Mouse (Mus musculus): Measurements from ENCODE around the gene Tmem62. TPM values are rescaled to one million over a fixed set of nuclear protein-coding genes. Genes with fewer than 3 reads are reported as not detected.

The Tmem62 gene
- polyA plus RNA-seq, 1 experiment from 2014 or later: 9.9 TPM

DNA sequence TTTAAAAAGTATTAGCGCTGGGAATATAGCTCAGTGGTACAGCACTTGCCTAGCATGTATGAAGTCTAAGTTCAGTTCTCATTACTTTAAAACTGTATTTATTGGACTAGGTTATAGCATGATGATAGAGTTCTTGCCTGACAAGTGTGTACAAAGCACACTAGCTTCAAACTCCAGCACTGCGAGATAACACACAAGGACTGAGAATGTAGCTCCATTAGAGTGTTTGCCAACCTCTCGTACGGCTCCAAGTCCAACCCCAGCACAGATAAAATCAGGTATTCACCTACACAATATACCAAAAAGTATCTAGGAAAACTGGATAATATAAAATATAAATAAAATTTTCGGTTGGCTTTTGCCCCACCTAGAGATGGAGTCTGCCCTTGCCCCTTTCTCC, 17.0 kb upstream of the Tmem62 start:
- no peak for TF ChIP-seq CTCF (IDR thresholded peaks at IDR 0.05; ENCODE audit: low read depth)
- TF ChIP-seq EP300 (optimal IDR thresholded peaks at IDR 0.05): no peak
- 68% methylated on average over 5 of the region's 5 CpGs for WGBS
- H3K4me3 ChIP-seq (ENCODE audit: low read depth, low read length): no peak overlapping the region
- H3K27me3 ChIP-seq (ENCODE audit: control insufficient read depth, insufficient read depth, low read length): no peaks in the 10 kb centered on the region
- no peaks in the 10 kb centered on the region for H3K9me3 ChIP-seq (ENCODE audit: control insufficient read depth, low read length)
- peak; percentile 17 for DNase-seq (ENCODE audit: low spot score)
- no peak overlapping the region for H3K27ac ChIP-seq (replicated peaks)
- ATAC-seq (ENCODE audit: low FRiP score, low TSS enrichment): peak; percentile 81
- H3K4me1 ChIP-seq (replicated peaks; ENCODE audit: control insufficient read depth, insufficient read depth): no peaks in the 10 kb centered on the region
- H3K4me2 ChIP-seq (replicated peaks; ENCODE audit: low read depth): no peak overlapping the region
- no peaks in the 10 kb centered on the region; the same call in 1 of the 2 replicates for H3K36me3 ChIP-seq (ENCODE audit: control insufficient read depth, insufficient read depth, low read length)
- H3K9ac ChIP-seq (ENCODE audit: low read length): no peak overlapping the region

DNA sequence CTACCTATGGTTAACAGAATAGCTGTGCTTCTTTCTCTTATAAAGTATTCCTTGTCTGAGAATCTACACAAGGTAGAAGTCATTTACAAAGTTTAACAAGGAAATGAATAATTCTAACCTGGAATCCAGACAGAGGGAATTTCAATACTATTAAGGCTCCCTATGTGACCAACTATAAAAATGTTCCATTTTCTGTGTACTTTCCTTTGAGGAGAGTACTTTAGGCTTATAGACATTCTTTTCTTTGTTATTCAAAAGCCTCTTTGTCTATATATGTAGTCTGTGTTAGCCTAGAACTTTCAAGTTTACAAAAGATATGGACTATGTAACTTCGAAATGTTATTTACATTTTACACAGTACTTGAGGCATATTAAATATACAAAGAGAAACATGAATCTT, 16.6 kb upstream of the Tmem62 start:
- Histone ChIP-seq H3K9ac (ENCODE audit: low read length) (no peak overlapping the region), H3K4me2 (replicated peaks; ENCODE audit: low read depth) (no peak overlapping the region), H3K27me3 (ENCODE audit: control insufficient read depth, insufficient read depth, low read length) (no peaks in the 10 kb centered on the region), H3K36me3 (ENCODE audit: control insufficient read depth, insufficient read depth, low read length) (no peaks in the 10 kb centered on the region; the same call in 1 of the 2 replicates), H3K4me3 (ENCODE audit: low read depth, low read length) (no peak overlapping the region), H3K9me3 (ENCODE audit: control insufficient read depth, low read length) (no peaks in the 10 kb centered on the region), H3K27ac (replicated peaks) (no peak overlapping the region), H3K4me1 (replicated peaks; ENCODE audit: control insufficient read depth, insufficient read depth) (no peaks in the 10 kb centered on the region)
- WGBS: 39% methylated on average over 1 of the region's 1 CpGs
- TF ChIP-seq CTCF (IDR thresholded peaks at IDR 0.05; ENCODE audit: low read depth) (no peak), EP300 (optimal IDR thresholded peaks at IDR 0.05) (no peak)
- no peak for DNase-seq (ENCODE audit: low spot score)
- ATAC-seq (ENCODE audit: low FRiP score, low TSS enrichment): no peak

DNA sequence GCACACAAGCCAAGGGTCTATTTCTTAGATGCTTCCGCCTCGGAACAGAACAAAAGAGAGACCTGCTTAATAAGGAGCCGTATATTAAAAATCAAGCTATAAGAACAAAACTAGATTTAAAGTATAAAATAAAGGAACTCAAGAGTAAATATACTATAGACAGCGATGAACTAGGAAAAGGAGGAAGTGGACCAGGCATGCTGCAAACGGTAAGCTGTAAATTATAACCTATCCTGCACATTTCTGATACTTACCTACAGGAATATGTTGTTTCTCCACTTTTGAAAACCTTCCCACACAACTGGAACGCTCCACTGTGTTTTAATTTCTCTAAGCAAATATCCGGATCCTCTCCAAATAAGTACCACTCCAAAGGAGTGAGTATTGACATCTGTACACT, 13.7 kb upstream of the Tmem62 start:
- DNase-seq (ENCODE audit: low spot score): no peak
- Histone ChIP-seq H3K27me3 (ENCODE audit: control insufficient read depth, insufficient read depth, low read length) (no peaks in the 10 kb centered on the region), H3K4me2 (replicated peaks; ENCODE audit: low read depth) (no peak overlapping the region), H3K4me3 (ENCODE audit: low read depth, low read length) (no peak overlapping the region), H3K36me3 (ENCODE audit: control insufficient read depth, insufficient read depth, low read length) (no peaks in the 10 kb centered on the region; the same call in 1 of the 2 replicates), H3K9ac (ENCODE audit: low read length) (no peak overlapping the region), H3K9me3 (ENCODE audit: control insufficient read depth, low read length) (no peaks in the 10 kb centered on the region), H3K4me1 (replicated peaks; ENCODE audit: control insufficient read depth, insufficient read depth) (no peaks in the 10 kb centered on the region), H3K27ac (replicated peaks) (no peak overlapping the region)
- WGBS: 86% methylated on average over 7 of the region's 7 CpGs
- ATAC-seq (ENCODE audit: low FRiP score, low TSS enrichment): no peak
- no peak for TF ChIP-seq CTCF (IDR thresholded peaks at IDR 0.05; ENCODE audit: low read depth)
- TF ChIP-seq EP300 (optimal IDR thresholded peaks at IDR 0.05): no peak

DNA sequence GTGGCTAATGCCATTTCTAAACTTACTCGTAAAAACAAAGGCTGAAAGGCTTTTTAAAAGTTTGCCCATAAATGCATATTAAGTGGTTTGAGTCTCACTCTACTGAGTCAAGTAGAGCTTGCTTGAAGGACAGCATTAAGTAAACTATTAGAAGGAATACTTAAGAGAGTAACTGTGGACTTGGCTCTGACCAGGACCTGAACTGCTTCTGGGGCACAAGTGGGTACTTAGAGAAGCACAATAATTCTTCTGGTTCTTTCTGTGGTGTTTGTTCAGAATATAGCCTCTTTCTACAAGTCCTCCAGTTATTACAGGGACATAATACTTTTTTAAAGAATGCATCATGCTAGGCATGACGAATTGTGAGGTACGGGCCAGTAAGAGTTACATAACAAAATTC, 11.3 kb upstream of the Tmem62 start:
- Histone ChIP-seq H3K4me1 (replicated peaks; ENCODE audit: control insufficient read depth, insufficient read depth) (no peaks in the 10 kb centered on the region), H3K36me3 (ENCODE audit: control insufficient read depth, insufficient read depth, low read length) (no peaks in the 10 kb centered on the region), H3K9ac (ENCODE audit: low read length) (no peak overlapping the region), H3K4me3 (ENCODE audit: low read depth, low read length) (no peak overlapping the region), H3K27me3 (ENCODE audit: control insufficient read depth, insufficient read depth, low read length) (no peaks in the 10 kb centered on the region), H3K9me3 (ENCODE audit: control insufficient read depth, low read length) (no peaks in the 10 kb centered on the region), H3K27ac (replicated peaks) (no peak overlapping the region), H3K4me2 (replicated peaks; ENCODE audit: low read depth) (no peak overlapping the region)
- WGBS: 84% methylated on average over 3 of the region's 3 CpGs
- no peak for TF ChIP-seq CTCF (IDR thresholded peaks at IDR 0.05; ENCODE audit: low read depth)
- no peak for TF ChIP-seq EP300 (optimal IDR thresholded peaks at IDR 0.05)
- ATAC-seq (ENCODE audit: low FRiP score, low TSS enrichment) (no peak), DNase-seq (ENCODE audit: low spot score) (no peak)

DNA sequence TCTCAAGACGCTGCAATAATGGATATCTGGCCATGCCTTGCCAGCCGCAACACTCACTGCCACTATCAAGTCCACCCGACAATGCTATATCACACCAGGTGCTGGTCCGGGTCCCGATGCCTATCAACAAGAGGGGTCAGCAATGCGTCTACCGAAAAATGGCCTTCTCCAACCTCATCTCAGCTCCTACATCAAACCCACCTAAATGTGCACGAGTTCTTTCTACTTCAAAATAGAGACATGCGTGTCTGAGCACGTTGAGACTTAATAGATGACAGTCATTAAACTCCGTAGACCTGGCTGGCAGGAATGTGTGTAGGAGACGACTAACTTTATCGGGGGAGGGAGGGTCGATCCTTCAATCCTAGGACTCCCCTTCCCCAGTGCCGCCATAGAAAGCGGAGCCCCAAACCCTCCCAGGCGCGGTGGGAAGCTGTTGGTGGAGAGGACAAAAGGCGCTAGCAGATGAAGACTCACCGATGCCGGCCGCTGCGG, 6.7 kb upstream of the Tmem62 start:
- H3K4me3 ChIP-seq (ENCODE audit: low read depth, low read length): peak overlapping the region; percentile 68
- TF ChIP-seq EP300 (optimal IDR thresholded peaks at IDR 0.05): no peak
- no peak for TF ChIP-seq CTCF (IDR thresholded peaks at IDR 0.05; ENCODE audit: low read depth)
- peak overlapping the region; percentile 69 for H3K9ac ChIP-seq (ENCODE audit: low read length)
- peak overlapping the region; percentile 80 for H3K27ac ChIP-seq (replicated peaks)
- ATAC-seq (ENCODE audit: low FRiP score, low TSS enrichment): peak; percentile 43
- H3K27me3 ChIP-seq (ENCODE audit: control insufficient read depth, insufficient read depth, low read length): no peaks in the 10 kb centered on the region
- WGBS: under 1% methylated on average over 23 of the region's 23 CpGs
- H3K9me3 ChIP-seq (ENCODE audit: control insufficient read depth, low read length): no peaks in the 10 kb centered on the region
- no peaks in the 10 kb centered on the region for H3K4me1 ChIP-seq (replicated peaks; ENCODE audit: control insufficient read depth, insufficient read depth)
- peak overlapping the region; percentile 64 for H3K4me2 ChIP-seq (replicated peaks; ENCODE audit: low read depth)
- peak; percentile 20 for DNase-seq (ENCODE audit: low spot score)
- H3K36me3 ChIP-seq (ENCODE audit: control insufficient read depth, insufficient read depth, low read length): no peaks in the 10 kb centered on the region

DNA sequence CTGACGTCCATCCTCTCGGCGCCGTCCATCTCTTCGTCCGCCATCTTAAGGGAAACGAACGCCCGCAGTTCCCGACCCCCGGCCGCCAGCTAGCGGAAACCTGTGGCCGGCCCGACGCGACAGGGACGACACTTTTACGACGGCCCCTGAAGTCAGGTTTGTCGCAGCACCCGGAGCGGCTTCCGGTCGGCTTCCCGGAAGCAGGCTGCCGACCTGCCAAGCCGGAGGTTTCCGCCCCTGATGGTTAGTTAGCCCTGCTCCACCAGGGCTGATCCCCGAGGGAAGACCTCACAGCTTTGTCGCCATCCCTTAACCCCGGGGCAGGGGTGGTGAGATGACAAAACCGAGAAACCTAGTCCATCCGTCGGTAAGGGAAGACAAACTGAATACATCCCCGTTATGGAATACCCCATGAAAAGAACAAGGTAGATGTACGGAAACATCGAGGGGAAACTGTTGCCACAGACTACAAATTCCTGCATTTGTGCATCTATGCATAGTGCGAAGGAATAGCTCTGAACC, 6.2 kb upstream of the Tmem62 start, which contains the start of gene Ubr1:
TSS of gene Ubr1 (minus strand) at position 157 of the 522 bp plus-strand sequence.
- peak; percentile 88 for DNase-seq (ENCODE audit: low spot score)
- peak within 1 kb of the TSS; percentile 64 for H3K4me2 ChIP-seq (replicated peaks; ENCODE audit: low read depth)
- no peaks in the 10 kb centered on the region for H3K36me3 ChIP-seq (ENCODE audit: control insufficient read depth, insufficient read depth, low read length)
- H3K9me3 ChIP-seq (ENCODE audit: control insufficient read depth, low read length): no peaks in the 10 kb centered on the region
- peak; percentile 83 for ATAC-seq (ENCODE audit: low FRiP score, low TSS enrichment)
- H3K4me1 ChIP-seq (replicated peaks; ENCODE audit: control insufficient read depth, insufficient read depth): no peaks in the 10 kb centered on the region
- peak within 1 kb of the TSS; percentile 68 for H3K4me3 ChIP-seq (ENCODE audit: low read depth, low read length)
- no peaks in the 10 kb centered on the region for H3K27me3 ChIP-seq (ENCODE audit: control insufficient read depth, insufficient read depth, low read length)
- under 1% methylated on average over 39 of the region's 39 CpGs for WGBS
- TF ChIP-seq EP300 (optimal IDR thresholded peaks at IDR 0.05): no peak
- peak; percentile 17; the same call in 1 of the 2 replicates for TF ChIP-seq CTCF (IDR thresholded peaks at IDR 0.05; ENCODE audit: low read depth)
- peak within 1 kb of the TSS; percentile 80 for H3K27ac ChIP-seq (replicated peaks)
- H3K9ac ChIP-seq (ENCODE audit: low read length): peak within 1 kb of the TSS; percentile 69
